Mouse (Mus musculus) lung, adult 2 months (tissue): ENCODE measurements at regions not wholly inside any gene's neighbourhood (a gene's known extent, or its start where the extent isn't known, plus 50 kb on each side); places are given as distances from the start of the nearest gene placed in this dataset.
A peak's percentile ranks its signal among the peaks of the same experiment; 100 is the strongest.

Experiments
- CTCF ChIP-seq: fragments of 200-500 bp; IDR thresholded peaks from 2 replicates; pipeline ENCODE4 v1.5.1; 2011; ENCODE audit warnings: mild to moderate bottlenecking, low read length, control low read depth; ENCODE audit not compliant: insufficient read depth
- POLR2A ChIP-seq: fragments of 200-500 bp; IDR thresholded peaks from 2 replicates; pipeline ENCODE4 v1.6.1; 2011; ENCODE audit warnings: low read depth, mild to moderate bottlenecking, control low read depth, low read length, borderline replicate concordance; ENCODE audit errors: extremely low read depth

DNA sequence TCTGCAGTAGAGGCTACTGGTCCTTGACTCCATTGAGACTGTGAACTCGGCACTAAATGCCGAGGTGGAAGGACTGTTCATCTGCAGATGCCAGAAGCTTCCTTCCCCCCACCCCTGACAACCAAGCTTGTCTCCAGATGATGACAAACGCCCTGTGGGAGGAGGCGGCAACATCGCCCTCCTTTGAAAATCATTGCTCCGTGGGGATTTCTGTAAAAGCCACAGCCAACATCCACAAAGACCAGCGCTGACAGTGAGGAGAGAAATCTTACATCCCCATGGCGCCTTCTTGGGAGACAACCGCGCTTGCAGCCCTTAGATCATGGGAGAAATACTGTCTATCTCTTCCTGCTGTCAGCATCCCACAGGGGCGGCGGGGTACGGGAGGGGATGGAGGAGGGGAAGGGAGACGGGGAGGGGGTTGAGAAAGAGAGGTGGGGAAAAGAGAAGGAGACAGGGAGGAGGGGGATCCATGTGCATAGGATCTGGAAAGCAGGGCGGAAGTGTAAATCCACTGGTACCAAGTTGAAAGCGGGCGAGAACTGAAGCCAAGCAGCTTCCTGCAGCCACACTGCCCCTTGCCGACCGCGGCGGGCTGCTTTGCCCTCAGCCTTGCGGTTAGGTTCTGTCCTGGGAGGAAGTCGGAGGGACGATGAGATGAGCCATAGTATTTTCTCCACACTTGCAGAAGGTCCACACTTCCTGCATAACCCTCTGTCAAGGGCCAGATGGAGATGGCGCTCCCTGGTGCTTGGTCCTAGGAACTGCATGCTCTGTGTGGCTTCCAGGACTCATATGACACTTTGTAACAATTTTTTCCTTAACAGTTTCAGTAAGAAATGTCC is 72.9 kb downstream of the Cryba4 start:
- TF ChIP-seq CTCF (peak; percentile 62), POLR2A (no peak)
